Mouse (Mus musculus) midbrain, embryonic 13.5 days (tissue): Measurements from ENCODE around the gene Metrn. TPM values are rescaled to one million over a fixed set of nuclear protein-coding genes. Genes with fewer than 3 reads are reported as not detected.

ENCODE experiments used
- ATAC-seq: fragments of 200-750 bp; cut with Nextera tagmentation; 2 replicates; pipeline ENCODE4 v1.8.0; 2017; ENCODE audit warnings: mild to moderate bottlenecking, moderate TSS enrichment, moderate library complexity
- H3K27ac ChIP-seq: fragments of 300-500 bp; sonication (generic); 2 replicates; pipeline ENCODE4 v1.5.1; 2015; ENCODE audit warnings: inconsistent platforms, mild to moderate bottlenecking, moderate library complexity
- H3K27me3 ChIP-seq: fragments of 300-500 bp; sonication (generic); 2 replicates; pipeline ENCODE4 v1.6.1; 2015; ENCODE audit warnings: mild to moderate bottlenecking, inconsistent platforms
- H3K36me3 ChIP-seq: fragments of 300-500 bp; sonication (generic); 2 replicates; pipeline ENCODE4 v1.6.1; 2015; ENCODE audit warnings: mild to moderate bottlenecking, inconsistent platforms
- H3K4me1 ChIP-seq: fragments of 300-500 bp; sonication (generic); replicated peaks from 2 replicates; pipeline ENCODE4 v1.6.1; 2015; ENCODE audit warnings: inconsistent platforms
- H3K4me2 ChIP-seq: fragments of 300-500 bp; sonication (generic); replicated peaks from 2 replicates; pipeline ENCODE4 v1.6.1; 2015; ENCODE audit warnings: moderate library complexity, mild to moderate bottlenecking, inconsistent platforms
- H3K4me3 ChIP-seq: fragments of 300-500 bp; sonication (generic); replicated peaks from 2 replicates; pipeline ENCODE4 v1.5.1; 2015; ENCODE audit warnings: mild to moderate bottlenecking, inconsistent platforms
- H3K9ac ChIP-seq: fragments of 300-500 bp; sonication (generic); replicated peaks from 2 replicates; pipeline ENCODE4 v1.6.1; 2015; ENCODE audit warnings: mild to moderate bottlenecking, inconsistent platforms
- H3K9me3 ChIP-seq: fragments of 300-500 bp; sonication (generic); 2 replicates; pipeline ENCODE4 v1.6.1; 2016; ENCODE audit warnings: mild to moderate bottlenecking, inconsistent platforms
- WGBS: fragments of 180-500 bp; shearing (Covaris S2); methylation state at CpG from one replicate; pipeline ENCODE4 v1.1.7; 2015; 5-methylcytosine and 5-hydroxymethylcytosine counted together
- polyA plus RNA-seq: library from polyadenylated mRNA; unstranded; fragments of >200 nt; fragmentation: Nextera tagmentation; extraction: Ambion mirVana; gene quantifications from 2 replicates; pipeline ENCODE4 v1.2.1, GENCODE M21; 2015

The Metrn gene
- polyA plus RNA-seq = 32.1 and 36.6 TPM in 2 replicates

GRCm38 (mm10) chr17:25796951-25797369 is at the start of gene Metrn:
TSS of gene Metrn (minus strand) at chr17:25797136.
- ATAC-seq = peak; percentile 57
- WGBS = under 1% methylated on average over 35 of the region's 35 CpGs
- H3K27ac ChIP-seq = peak within 1 kb of the TSS; percentile 60; the same call in 1 of the 2 replicates

GRCm38 (mm10) chr17:25844396-25844901 is 47.5 kb upstream of the Metrn start, which contains the start of gene Rhot2:
TSS of gene Rhot2 (minus strand) at chr17:25844851.
- H3K4me1 ChIP-seq = peaks cover 20% of the 10 kb centered on the region
- no peaks in the 10 kb centered on the region for H3K9me3 ChIP-seq
- H3K9ac ChIP-seq = peak within 1 kb of the TSS; percentile 86
- H3K4me2 ChIP-seq = peak within 1 kb of the TSS; percentile 90
- peak within 1 kb of the TSS; percentile 52 for H3K27ac ChIP-seq
- no peaks in the 10 kb centered on the region for H3K27me3 ChIP-seq
- ATAC-seq = peak; percentile 96
- H3K36me3 ChIP-seq = peaks cover 63% of the 10 kb centered on the region
- under 1% methylated on average over 21 of the region's 21 CpGs for WGBS
- peak within 1 kb of the TSS; percentile 92 for H3K4me3 ChIP-seq

More at GRCm38 (mm10) chr17:25796951-25797369, at the start of gene Metrn:
- Histone ChIP-seq H3K9me3 (no peaks in the 10 kb centered on the region), H3K36me3 (no peaks in the 10 kb centered on the region), H3K9ac (peak within 1 kb of the TSS; percentile 71), H3K4me3 (peak within 1 kb of the TSS; percentile 64), H3K4me1 (peaks cover 55% of the 10 kb centered on the region), H3K27me3 (no peaks in the 10 kb centered on the region), H3K4me2 (peak within 1 kb of the TSS; percentile 82)

- Histone ChIP-seq H3K9ac (peak overlapping the region; percentile 86), H3K9me3 (no peaks in the 10 kb centered on the region), H3K27ac (peak overlapping the region; percentile 52; the same call in 1 of the 2 replicates), H3K27me3 (no peaks in the 10 kb centered on the region), H3K4me2 (peak overlapping the region; percentile 90), H3K4me3 (peak overlapping the region; percentile 92), H3K36me3 (peaks cover 63% of the 10 kb centered on the region), H3K4me1 (peaks cover 20% of the 10 kb centered on the region)
- WGBS = 2% methylated on average over 38 of the region's 38 CpGs
- ATAC-seq = peak; percentile 53
Observed at GRCm38 (mm10) chr17:25843636-25844395, 46.9 kb upstream of the Metrn start.

GRCm38 (mm10) chr17:25843122-25843521 is 46.2 kb upstream of the Metrn start:
- no peak for ATAC-seq
- H3K9ac ChIP-seq = peak overlapping the region; percentile 86
- no peaks in the 10 kb centered on the region for H3K9me3 ChIP-seq
- H3K27ac ChIP-seq = no peak overlapping the region
- H3K4me3 ChIP-seq = peak overlapping the region; percentile 92
- no peaks in the 10 kb centered on the region for H3K27me3 ChIP-seq
- peaks cover 61% of the 10 kb centered on the region for H3K36me3 ChIP-seq
- peak overlapping the region; percentile 90 for H3K4me2 ChIP-seq
- peaks cover 24% of the 10 kb centered on the region for H3K4me1 ChIP-seq
- WGBS = 96% methylated on average over 4 of the region's 4 CpGs

GRCm38 (mm10) chr17:25842509-25842908 is 45.6 kb upstream of the Metrn start:
- H3K4me2 ChIP-seq = no peak overlapping the region
- H3K27ac ChIP-seq = no peak overlapping the region
- H3K27me3 ChIP-seq = no peaks in the 10 kb centered on the region
- WGBS = 73% methylated on average over 3 of the region's 3 CpGs
- H3K9me3 ChIP-seq = no peaks in the 10 kb centered on the region
- peaks cover 30% of the 10 kb centered on the region for H3K4me1 ChIP-seq
- H3K9ac ChIP-seq = no peak overlapping the region
- ATAC-seq = no peak
- peaks cover 60% of the 10 kb centered on the region for H3K36me3 ChIP-seq
- no peak overlapping the region for H3K4me3 ChIP-seq

- H3K27ac ChIP-seq = no peak within 1 kb of the TSS
- no peak for ATAC-seq
- no peak within 1 kb of the TSS for H3K9ac ChIP-seq
- H3K27me3 ChIP-seq = no peaks in the 10 kb centered on the region
- peaks cover 54% of the 10 kb centered on the region for H3K36me3 ChIP-seq
- H3K4me1 ChIP-seq = peaks cover 42% of the 10 kb centered on the region
- no peaks in the 10 kb centered on the region for H3K9me3 ChIP-seq
- 95% methylated on average over 22 of the region's 22 CpGs for WGBS
- H3K4me3 ChIP-seq = no peak within 1 kb of the TSS
- H3K4me2 ChIP-seq = no peak within 1 kb of the TSS
Observed at GRCm38 (mm10) chr17:25841117-25841880, 44.4 kb upstream of the Metrn start, which contains the start of gene Gm20683. TSS of gene Gm20683 (minus strand) at chr17:25841763.

GRCm38 (mm10) chr17:25840519-25840918 is 43.6 kb upstream of the Metrn start:
- no peak for ATAC-seq
- H3K9me3 ChIP-seq = no peaks in the 10 kb centered on the region
- peaks cover 48% of the 10 kb centered on the region for H3K36me3 ChIP-seq
- H3K9ac ChIP-seq = no peak overlapping the region
- no peaks in the 10 kb centered on the region for H3K27me3 ChIP-seq
- H3K4me3 ChIP-seq = no peak overlapping the region
- 97% methylated on average over 6 of the region's 6 CpGs for WGBS
- no peak overlapping the region for H3K27ac ChIP-seq
- peaks cover 50% of the 10 kb centered on the region for H3K4me1 ChIP-seq
- no peak overlapping the region for H3K4me2 ChIP-seq

- Histone ChIP-seq H3K27me3 (no peaks in the 10 kb centered on the region), H3K4me2 (no peak overlapping the region), H3K36me3 (peaks cover 55% of the 10 kb centered on the region), H3K9me3 (no peaks in the 10 kb centered on the region), H3K9ac (no peak overlapping the region), H3K4me1 (peaks cover 53% of the 10 kb centered on the region), H3K27ac (no peak overlapping the region), H3K4me3 (no peak overlapping the region)
- ATAC-seq = no peak
- 87% methylated on average over 14 of the region's 14 CpGs for WGBS
Observed at GRCm38 (mm10) chr17:25839455-25840235, 42.7 kb upstream of the Metrn start.

- H3K27me3 ChIP-seq = no peaks in the 10 kb centered on the region
- no peak overlapping the region for H3K9ac ChIP-seq
- H3K4me1 ChIP-seq = peaks cover 57% of the 10 kb centered on the region
- no peak overlapping the region for H3K4me2 ChIP-seq
- no peak overlapping the region for H3K4me3 ChIP-seq
- no peaks in the 10 kb centered on the region for H3K9me3 ChIP-seq
- no peak for ATAC-seq
- 91% methylated on average over 4 of the region's 4 CpGs for WGBS
- peaks cover 55% of the 10 kb centered on the region for H3K36me3 ChIP-seq
- H3K27ac ChIP-seq = no peak overlapping the region
Observed at GRCm38 (mm10) chr17:25838904-25839303, 42.0 kb upstream of the Metrn start.

GRCm38 (mm10) chr17:25837533-25837932 is 40.6 kb upstream of the Metrn start:
- Histone ChIP-seq H3K36me3 (peaks cover 55% of the 10 kb centered on the region), H3K27me3 (no peaks in the 10 kb centered on the region), H3K4me2 (peak overlapping the region; percentile 98), H3K9me3 (no peaks in the 10 kb centered on the region), H3K9ac (peak overlapping the region; percentile 78; the same call in 1 of the 2 replicates), H3K27ac (peak overlapping the region; percentile 80), H3K4me1 (peaks cover 52% of the 10 kb centered on the region), H3K4me3 (peak overlapping the region; percentile 44; the same call in 1 of the 2 replicates)
- no peak for ATAC-seq
- 16% methylated on average over 3 of the region's 3 CpGs for WGBS

- peak; percentile 38 for ATAC-seq
- H3K4me1 ChIP-seq = peaks cover 54% of the 10 kb centered on the region
- WGBS = under 1% methylated on average over 29 of the region's 29 CpGs
- peak within 1 kb of the TSS; percentile 80 for H3K27ac ChIP-seq
- peaks cover 50% of the 10 kb centered on the region for H3K36me3 ChIP-seq
- no peaks in the 10 kb centered on the region for H3K27me3 ChIP-seq
- peak within 1 kb of the TSS; percentile 44 for H3K4me3 ChIP-seq
- H3K4me2 ChIP-seq = peak within 1 kb of the TSS; percentile 98
- peak within 1 kb of the TSS; percentile 78 for H3K9ac ChIP-seq
- H3K9me3 ChIP-seq = no peaks in the 10 kb centered on the region
Observed at GRCm38 (mm10) chr17:25837076-25837410, 40.1 kb upstream of the Metrn start, which contains the start of gene Rhbdl1. TSS of gene Rhbdl1 (minus strand) at chr17:25837295.
